Mouse (Mus musculus): ENCODE measurements around the gene Eif4a2.

Eif4a2 gene

DNA sequence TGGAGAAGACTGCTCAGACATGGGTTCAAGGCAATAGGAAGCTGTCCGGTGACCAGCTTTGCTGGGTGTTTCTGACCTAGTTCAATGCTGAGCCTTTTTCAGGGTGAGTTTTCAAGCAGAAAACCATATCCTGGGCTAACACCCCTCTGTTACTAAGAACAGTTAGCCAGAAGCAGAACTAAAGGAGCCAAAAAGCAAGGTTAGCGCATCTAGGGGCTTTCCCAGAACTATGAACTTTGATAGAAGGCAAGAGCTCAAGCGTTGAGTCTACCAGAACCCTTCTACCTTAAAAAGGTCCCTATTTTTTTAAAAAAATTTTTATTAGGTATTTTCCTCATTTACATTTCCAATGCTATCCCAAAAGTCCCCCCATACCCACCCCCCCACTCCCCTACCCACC is 33.7 kb downstream of the Eif4a2 start:
- no peak for DNase-seq (ENCODE audit: low spot score)

DNA sequence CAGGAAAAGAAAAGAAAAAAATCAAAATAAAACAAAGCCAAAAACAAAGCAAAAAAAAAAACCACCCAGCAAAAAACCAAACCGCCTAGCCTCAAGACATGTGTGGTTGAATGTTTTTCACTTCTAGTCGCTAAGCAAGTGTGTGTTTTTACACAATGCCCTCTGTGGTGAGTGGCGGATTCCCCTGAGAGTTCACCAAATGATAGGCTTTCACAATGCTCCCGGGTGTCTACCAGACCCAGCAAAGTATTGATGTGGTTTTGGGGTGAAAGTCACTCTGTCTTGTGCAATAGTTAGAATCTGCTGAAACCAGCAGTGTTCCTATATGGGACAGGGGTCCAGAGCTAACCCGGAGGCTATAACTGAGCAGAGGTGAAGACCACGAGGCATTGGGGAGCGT is 37.1 kb downstream of the Eif4a2 start:
- no peak for DNase-seq (ENCODE audit: low spot score)

DNA sequence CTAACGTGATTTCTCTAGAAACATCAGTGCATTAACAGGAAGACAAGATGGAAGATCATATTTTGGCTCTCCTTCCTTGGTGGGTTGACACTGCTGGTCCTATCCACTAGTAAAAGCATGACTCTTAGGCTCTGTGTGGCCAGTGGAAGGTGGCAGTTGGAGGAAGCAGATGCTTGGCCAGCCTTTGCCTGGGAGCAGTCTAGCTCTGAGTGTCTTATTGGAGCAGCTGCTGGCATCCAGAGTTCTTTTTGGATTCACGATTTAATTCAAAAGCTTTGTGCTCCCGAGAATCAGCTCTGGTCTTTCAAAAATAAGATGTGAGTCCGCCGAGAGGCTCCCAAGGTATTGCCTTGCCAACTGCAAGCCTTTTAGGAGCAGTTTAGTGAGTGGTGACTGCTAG is 38.0 kb downstream of the Eif4a2 start:
- DNase-seq (ENCODE audit: low spot score) = no peak

DNA sequence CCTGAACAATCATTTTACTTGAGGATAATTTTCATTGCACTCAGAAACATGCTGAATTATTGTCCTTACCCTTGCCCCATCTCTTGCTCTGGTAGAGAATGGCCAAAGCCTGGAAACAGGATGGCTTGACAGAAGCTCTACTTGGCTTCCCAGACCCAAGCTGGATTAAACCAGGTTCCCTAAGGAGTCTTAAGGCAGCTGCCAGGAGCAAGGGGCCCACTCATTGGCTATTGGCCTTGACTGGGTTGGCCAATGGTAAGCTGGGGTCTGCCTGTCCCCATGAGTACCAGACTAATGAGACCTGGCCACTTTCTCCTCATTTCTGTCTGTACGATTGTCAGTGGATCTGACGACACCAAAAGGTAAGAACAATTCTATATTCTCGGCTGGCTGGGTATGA is 39.0 kb downstream of the Eif4a2 start, which contains the start of gene Adipoq:
Gene Adipoq (plus strand): TSS at position 257 of the 400 bp plus-strand sequence.
- DNase-seq (ENCODE audit: low spot score) = no peak

DNA sequence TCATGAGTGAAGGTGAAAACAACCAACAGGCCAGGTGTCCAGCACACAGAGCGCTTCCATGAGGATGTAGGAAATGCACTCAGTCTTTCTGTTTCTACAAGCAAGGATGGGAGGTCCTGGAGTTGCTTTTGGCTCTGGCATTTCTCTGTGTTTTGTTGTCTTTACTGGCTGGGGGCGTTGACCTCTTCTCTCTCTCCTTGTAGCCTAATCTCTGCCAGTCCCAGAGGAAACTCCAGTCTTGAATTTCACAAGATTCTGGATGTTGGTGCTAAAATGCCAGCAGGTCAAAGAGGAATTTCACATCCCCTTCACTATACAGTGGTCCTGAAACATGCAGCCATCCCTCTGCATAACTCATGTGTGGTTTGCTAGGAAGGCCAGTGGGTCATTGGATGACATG is 41.7 kb downstream of the Eif4a2 start:
- DNase-seq (ENCODE audit: low spot score) = no peak

DNA sequence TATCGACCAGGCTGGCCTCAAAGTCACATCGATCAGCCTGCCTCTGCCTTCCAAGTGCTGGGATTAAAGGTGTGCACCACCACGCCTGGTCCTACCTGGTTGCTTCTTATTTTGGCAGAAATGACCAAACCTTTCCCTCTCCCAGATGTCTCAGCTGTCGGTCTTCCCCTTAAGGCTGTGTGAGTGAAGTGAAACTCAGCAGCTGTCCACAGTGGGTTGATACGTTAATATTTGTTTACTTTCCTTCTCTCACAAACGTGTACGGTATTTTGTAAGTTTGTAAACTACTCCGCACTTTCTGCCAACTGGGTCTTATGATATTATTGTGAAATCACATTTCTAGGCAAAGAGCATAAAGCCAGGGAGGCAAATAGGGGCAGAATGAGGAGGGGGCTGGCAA is 42.2 kb downstream of the Eif4a2 start:
- no peak for DNase-seq (ENCODE audit: low spot score)

DNA sequence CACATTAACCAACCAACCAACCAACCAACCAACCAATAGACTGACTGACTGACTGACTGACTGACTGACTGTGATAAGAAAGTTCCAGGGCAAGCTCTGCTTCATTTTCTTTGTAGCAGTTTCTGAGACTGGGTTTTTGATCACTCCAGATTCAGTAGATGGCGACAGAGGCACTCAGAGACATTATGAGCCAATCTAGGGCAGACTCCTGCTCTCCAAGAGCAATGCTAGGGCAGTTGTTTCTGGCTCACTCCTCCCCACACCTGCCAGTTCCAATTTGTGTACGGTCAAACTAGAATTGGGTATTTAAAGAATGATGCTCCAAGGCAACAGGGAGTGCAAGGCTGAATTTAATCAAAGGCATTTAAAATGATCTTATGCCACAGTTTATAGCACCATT is 44.2 kb downstream of the Eif4a2 start:
- peak; percentile 57 for DNase-seq (ENCODE audit: low spot score)

DNA sequence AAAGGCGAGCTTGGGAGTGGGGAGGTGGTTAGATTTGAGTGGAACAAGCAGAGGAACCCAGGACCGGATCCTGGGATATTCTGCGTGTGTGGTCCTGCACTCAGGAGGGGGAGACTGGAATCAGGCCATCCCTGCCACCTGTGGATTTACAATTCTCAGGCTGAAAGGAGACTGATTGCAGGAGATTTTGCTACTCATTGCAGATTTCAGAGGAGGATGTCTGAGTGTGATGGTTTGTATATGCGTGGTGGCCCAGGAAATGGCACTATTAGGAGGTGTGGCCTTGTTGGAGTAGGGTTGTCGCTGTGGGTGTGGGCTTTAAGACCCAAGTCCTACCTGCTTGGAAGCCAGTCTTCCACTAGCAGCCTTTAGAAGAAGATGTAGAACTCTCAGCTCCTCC is 47.0 kb downstream of the Eif4a2 start:
- no peak for DNase-seq (ENCODE audit: low spot score)

DNA sequence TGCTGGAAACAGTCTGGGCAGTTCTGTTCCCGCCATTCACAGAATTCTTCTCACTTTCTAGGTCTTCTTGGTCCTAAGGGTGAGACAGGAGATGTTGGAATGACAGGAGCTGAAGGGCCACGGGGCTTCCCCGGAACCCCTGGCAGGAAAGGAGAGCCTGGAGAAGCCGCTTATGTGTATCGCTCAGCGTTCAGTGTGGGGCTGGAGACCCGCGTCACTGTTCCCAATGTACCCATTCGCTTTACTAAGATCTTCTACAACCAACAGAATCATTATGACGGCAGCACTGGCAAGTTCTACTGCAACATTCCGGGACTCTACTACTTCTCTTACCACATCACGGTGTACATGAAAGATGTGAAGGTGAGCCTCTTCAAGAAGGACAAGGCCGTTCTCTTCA is 49.8 kb downstream of the Eif4a2 start:
- no peak for DNase-seq (ENCODE audit: low spot score)

DNA sequence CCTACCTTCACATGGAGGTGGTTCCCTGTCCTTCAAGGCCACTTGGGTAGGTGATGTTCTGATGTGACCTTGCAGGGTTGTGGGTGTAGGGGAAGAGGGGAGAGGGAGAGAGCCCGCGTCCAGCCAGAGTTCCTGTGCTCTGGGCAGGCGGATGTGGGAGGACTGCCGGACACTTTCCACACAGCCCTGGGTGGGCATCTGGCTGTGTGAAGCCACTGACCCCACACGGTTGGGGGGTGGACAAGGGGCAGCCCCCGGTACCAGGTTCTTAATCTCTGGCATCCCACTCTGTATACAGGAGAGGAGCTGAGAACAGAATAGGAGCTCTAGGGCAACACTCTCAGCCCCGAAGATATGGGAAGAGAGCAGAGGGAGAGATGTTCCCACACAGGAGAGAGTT is 51.0 kb downstream of the Eif4a2 start:
- DNase-seq (ENCODE audit: low spot score) = no peak

DNA sequence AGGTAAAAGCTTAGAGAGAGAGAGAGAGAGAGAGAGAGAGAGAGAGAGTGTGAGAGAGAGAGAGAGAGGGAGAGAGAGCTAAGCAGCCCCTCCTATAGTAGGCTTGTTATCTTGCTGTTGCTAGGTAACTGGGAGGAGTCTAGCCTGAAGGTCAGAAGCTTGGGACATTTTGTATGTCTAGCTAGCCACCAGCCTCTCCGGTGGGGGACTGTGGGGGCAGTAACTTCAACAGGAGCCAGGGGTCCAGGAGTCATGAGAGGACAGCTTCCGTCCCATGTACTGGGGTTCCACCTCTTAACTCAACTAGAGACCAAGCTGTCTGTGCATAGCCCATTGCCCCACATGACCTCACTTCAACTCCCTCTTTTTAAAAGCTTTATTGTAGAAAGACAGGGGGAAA is 51.7 kb downstream of the Eif4a2 start:
- DNase-seq (ENCODE audit: low spot score) = no peak

DNA sequence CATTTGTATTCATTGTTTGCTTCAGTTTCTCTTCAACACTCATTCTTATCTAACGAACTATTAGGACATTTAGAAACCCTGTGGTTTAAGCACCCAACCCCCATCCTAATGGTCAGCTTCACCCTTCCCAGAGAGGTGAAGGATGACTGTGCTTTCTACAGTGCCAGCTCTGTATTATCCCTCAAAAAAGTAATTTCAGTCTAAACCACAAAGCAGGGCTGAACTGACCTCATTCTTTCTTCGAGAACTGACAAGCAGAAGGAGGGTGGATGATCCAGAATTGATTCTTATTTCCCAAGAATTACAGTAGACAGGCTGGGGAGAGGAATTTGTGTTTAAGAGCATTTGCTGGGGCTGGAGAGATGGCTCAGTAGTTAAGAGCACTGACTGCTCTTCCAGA is 52.5 kb downstream of the Eif4a2 start:
- DNase-seq (ENCODE audit: low spot score) = no peak

DNA sequence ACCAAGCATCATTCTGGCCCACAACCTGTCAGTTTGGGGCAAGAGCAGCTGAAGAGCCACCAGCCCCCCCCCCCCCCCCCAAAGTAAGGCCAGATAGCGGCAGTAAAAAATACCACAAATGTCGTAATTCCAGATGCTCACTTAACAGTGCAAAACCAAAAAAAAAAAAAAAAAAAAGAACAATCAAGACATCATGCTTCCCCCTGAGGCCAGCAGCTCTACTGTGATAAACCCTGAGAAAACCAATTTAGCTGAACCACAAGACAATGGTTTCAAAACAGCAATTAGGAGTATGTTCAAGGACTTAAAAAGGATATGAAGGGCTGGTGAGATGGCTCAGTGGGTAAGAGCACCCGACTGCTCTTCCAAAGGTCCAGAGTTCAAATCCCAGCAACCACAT is 54.9 kb downstream of the Eif4a2 start:
- no peak for DNase-seq (ENCODE audit: low spot score)
